Mouse (Mus musculus): ENCODE results near the gene Pip4k2b.
"Not testable (repeated sequence)": the region's sequence is repeated elsewhere in the genome, so short reads cannot be mapped to it uniquely, and the experiment has no call there.

Gene Pip4k2b

DNA sequence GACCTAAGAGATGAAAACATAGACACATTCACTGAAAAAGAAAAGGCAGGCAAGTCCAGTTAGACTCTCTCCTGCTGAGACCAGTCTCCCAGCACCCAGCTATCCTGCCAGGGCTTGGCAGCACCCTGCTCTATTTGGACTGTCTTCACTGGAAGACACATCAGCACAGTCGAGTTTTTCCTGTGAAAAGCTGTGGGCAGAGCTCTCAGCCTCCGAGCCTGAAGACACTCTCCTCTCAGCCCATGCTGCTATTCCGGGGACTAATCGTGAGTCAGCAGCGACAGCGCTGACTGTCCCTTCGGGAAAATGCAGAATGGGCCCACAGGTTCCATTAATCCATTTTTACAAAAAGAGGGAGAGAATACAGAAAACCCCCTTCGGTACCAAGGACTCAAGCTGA is 8.8 kb upstream of the Pip4k2b start:
- CTCF ChIA-PET: no interaction called here

DNA sequence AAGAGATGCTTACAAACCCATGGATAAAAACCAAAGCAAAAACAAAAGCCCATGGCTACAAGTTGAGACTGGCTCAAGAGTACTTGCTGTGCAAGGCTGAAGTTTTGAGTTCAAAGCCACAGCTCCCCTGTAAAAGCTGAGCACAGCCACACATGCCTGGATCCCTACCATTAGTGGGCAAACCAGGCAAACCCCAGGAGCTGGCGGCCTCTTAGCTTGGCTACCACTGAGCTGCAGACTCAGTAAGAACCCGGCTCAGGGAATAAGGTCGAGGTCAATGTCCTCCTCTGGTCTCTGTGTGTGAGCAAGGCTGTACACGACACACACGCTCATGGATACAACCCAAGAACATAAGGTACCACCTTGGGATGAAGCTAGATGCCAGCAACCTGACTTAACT is 4.0 kb upstream of the Pip4k2b start:
- CTCF ChIA-PET: no interaction called here

DNA sequence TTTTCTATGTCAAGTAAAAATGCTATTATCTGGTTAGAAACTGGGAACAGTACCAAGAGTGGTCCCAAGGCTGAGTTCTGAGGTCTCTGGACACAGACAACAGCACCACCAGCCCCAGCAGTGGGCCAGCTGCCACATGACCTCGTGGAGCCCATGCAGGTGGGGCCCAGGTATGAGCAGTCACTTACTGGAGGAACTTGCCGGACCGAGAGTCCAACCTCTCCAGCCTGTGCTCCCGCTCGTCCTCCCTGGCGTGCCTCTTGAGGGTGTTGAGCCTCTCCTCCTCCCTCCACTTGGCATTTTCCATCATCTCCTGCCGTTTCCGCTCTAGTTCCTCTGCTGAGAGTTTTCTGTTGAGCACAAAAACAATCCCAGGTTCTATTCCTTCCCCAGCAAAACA is 3.3 kb upstream of the Pip4k2b start:
- CTCF ChIA-PET: no interaction called here

DNA sequence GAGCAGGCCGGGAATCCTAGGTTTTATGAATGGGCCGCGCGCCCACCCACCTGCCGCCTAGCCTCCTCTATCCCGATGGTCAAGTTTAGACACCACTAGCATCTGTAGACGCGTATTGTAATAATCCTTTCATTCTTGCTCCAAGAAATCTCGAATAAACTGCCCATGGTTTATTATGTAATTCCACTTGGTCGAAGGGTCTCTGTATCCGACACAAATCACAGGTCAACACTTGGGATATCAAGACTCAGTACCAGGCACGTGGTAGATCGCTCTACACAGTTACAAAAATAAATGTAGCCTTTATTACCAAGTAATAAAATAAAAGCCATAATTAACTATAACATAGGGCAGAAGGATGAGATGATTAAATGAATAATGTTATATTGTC is 822 bp upstream of the Pip4k2b start:
- CTCF ChIA-PET: no interaction called here

DNA sequence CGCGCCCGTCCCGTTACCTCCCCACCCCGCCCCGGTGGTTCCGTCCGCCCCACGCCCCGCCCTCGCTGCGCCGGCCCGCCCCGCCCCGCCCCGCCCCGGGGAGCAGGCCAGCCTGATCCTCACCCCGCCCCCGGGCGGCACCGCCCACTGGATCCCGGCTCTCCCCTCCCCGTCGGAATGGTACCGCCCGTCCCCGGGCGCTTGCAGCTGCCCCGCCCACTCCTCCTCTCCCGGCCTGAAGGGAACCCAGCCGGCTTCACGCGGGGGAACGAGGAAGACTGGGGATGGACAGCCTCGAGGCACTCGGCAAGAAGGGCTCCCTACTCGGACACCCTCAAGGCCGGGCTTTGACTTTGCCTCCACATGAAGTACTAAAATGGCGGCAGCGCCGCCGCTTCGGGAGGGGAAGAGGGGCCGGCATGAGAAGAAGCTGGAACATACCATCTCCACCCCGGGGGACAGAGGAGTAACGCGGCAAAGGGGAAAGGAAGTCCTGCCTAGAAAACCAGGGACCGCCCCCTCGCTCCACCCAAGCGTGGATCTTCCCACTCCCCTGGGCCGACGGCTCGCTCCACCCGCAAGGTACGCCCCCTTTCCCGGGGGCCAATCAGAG is 320 bp upstream of the Pip4k2b start:
- CTCF ChIA-PET: no interaction called here

DNA sequence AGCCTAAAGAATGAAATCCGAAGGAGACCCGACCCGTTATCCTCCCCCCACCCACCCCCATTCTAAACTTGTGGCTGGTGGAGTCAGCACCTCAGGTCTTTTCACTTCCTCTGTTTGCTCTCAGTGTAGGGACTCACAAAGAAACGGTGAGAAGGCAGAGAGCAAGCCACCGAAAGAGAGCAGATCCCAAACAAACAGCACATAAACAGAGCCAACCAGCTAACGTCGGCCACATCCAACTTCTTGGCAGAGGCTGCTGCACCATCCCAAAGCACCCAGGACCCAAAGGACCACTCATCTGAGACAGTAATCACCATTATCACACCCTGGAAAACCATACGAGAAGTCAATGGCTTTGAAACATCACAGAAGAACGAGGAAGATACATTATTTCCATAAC is 1.1 kb downstream of the Pip4k2b start:
- CTCF ChIA-PET: no interaction called here

DNA sequence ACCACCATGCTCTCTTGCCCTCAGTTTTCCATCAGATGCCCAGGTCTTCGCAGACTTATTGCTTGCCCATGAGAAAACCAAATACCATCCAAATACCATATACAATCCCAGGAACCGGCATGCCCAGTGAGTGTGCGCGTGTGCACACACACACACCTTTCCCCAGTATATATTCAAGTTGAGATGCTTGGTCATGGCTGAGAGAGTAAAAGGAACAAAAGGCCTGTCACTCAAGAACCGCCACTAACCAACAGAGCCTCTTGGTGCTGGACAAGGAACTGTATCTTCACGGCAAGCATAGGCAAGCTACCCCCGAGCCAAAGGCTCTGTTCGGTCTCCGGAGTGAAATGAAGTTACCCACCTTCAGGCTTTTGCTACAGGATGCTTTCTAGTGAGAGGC is 1.9 kb downstream of the Pip4k2b start:
- CTCF ChIA-PET: no interaction called here

DNA sequence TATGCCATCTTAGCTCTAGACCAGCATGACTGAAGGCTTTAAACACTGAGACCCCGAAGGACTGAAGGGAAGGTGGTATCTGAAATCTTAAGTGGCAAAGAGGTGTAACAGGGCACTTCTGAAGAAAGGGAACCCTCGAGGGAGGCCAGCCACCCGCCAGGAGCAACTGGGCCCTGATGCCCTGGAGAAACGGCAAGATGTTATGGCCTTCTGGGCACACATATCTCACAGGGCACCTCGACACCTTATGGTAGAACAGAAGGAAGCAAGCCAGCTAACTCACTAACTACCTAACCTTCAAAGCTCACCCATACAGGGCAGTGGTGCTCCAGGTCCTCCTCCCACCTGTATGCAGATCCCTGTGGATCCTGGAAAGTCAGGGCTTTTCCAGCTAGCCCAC is 2.3 kb downstream of the Pip4k2b start:
- CTCF ChIA-PET: interaction anchor here (0.6 kb wide), 1 partner anchor 939 kb away, joined by 3 read pairs; no protein-coding TSS in a partner anchor

DNA sequence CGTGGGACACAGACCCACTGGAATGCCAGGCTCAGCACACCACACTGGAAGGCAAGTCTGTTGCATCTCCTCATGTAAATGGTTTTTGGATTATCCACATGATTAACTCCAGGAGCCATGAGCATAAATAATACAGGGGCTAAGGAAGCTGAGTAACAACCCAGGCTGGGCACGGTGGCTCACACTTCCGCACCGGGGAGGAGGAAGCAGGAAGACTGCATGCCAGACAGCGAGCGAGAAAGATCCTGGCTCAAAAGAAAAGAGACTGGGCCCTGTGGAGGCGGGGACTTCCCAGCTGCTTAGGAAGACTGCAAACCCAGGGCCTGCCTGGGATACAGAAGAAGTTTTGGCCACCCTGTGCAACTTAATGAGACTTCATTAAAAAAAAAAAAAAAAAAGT is 4.3 kb downstream of the Pip4k2b start:
- CTCF ChIA-PET: no interaction called here

DNA sequence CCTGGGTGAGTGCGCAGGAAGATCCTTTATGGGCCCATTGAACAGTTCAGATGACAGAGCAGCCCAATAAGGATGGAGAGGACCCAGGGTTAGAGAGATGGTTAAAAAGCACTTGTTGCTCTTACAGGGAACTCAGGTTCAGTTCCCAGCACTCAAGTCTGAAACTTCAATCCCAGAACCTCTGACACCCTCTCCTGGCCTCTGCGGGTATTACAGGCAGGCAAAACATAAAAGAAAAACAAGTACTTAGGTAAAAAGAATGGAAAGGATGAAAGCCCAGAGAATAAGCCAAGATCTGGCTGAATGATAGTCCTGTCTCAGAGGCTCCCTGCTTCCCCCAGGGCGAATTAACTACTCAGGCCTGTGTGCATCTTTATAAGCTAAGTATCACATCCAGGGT is 5.3 kb downstream of the Pip4k2b start:
- CTCF ChIA-PET: no interaction called here

DNA sequence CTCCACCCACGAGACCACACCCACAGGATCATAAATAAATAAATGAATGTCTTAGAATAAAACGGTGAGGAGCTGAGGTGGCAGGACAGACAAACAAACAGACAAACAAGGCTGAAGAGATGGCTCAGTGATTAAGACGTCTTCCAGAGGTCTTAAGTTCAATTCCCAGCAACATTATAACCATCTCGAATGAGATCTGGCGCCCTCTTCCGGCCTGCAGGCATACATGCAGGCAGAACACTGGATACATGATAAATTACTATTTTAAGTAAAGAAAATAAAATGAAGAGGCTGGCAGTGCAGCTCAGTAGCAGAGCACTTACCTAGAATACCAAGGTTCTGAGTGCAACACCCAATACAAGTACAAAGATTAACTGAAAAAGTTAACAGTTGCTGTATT is 5.8 kb downstream of the Pip4k2b start:
- CTCF ChIA-PET: no interaction called here

DNA sequence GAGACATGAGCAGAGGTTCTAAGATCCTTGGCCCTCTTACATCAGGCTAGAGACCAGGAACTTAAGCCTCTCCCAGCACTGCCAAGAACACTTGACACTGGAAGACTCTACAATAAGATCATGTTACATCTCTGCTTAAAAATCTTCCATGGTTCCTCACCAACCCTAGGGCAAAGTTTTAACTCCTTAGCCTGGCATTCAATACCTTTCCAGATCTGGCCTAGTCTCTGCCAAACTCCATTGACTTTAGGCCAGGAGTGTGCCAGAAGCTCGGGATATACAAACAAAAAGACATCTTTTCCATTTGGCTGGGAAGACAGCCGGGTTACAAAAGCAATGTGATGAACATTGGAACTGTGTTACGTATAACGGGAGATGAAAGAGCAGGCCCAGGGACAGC is 6.9 kb downstream of the Pip4k2b start:
- CTCF ChIA-PET: interaction anchor here (0.6 kb wide), 1 partner anchor 22 kb away, joined by 5 read pairs; no protein-coding TSS in a partner anchor

DNA sequence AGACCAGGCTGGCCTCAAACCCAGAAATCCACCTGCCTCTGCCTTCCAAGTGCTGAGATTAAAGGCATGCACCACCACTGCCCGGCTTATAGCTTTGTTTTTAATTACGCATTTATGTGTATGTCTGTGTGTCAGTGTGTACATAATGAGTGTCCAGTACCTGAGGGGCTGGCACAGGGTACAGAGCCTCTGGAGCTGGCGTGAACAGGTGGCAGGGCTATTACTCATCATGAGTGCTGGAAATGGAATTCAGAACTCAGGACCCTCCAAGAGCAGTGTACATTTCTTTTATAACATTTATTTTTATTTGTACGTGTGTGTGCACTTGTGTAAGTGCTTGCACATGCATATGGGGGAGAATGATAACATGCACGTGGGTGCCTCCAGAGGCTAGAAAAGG is 7.9 kb downstream of the Pip4k2b start:
- CTCF ChIA-PET: no interaction called here

DNA sequence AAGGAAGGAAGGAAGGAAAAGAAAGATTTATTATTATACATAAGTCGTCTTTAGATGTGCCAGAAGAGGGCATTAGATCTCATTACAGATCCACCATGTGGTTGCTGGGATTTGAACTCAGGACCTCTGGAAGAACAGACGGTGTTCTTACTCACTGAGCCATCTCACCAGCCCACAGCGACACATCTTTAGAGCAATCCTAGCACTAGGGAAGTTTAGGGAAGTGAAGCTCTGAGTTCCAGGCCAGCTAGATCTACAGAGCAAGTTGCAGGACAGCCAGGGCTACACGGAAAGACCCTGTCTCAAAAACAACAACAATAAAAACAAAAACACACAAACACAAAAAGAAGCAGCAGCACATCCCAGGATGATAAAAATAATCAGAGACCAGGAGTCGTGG is 9.7 kb downstream of the Pip4k2b start:
- CTCF ChIA-PET: not testable (repeated sequence)

DNA sequence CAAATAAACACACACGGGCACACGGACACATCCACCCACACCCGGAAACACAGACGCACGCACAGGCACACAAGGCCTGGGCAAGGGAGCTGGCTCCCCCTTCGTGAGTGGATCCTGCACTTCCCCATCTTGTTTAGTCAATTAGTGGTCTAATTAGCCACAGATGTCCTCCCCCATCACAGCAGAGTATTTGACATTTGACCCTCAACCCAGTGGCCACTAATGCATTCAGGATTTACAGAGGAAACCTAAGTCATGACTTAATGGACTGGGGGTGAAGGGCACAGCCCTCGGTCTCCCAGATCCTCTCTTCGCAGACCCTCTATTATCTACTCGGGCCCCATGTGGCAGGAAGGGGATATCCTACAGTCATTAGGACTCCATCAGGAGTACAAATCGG is 10.8 kb downstream of the Pip4k2b start:
- CTCF ChIA-PET: interaction anchor here (0.7 kb wide), 1 partner anchor 58 kb away, joined by 4 read pairs; no protein-coding TSS in a partner anchor

DNA sequence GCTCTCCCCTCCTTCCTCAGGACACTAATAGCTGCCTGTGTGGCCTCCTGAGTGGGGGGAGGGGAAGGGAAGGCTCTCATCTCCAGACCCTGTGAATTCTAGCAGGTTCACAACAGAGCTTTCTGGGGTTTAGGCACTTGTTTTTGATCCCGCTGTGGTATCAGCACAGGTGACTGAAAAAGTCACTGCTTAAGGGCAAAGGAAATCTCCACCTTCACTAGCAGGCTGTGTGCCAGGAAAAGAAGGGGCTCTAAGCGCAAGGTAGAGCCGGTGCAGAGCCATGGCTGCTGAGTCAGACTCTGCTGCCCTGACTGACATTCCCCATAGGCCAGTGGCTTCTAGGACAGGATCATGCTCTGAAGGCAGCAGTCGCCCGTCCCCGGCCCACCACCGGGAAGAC is 15.8 kb downstream of the Pip4k2b start:
- CTCF ChIA-PET: no interaction called here

DNA sequence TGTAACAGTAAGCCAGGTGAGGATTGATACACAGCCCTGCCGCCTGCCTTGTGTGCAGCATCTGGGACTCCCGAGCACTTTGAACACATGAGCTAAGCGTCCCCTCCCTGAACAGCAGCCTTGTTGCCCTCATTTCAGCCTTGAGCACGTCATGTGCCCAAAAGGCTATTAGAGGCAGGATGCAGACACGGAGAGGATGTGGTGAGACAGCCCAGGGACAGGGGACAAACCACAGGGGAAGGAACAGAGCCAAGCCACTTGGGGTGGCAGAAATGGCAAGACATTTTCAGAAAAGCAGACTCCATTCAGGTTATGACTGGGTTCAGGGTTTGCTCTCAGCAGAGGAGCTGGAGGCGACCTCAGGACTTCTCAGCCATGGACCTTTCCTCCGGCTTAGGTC is 16.2 kb downstream of the Pip4k2b start:
- CTCF ChIA-PET: no interaction called here

DNA sequence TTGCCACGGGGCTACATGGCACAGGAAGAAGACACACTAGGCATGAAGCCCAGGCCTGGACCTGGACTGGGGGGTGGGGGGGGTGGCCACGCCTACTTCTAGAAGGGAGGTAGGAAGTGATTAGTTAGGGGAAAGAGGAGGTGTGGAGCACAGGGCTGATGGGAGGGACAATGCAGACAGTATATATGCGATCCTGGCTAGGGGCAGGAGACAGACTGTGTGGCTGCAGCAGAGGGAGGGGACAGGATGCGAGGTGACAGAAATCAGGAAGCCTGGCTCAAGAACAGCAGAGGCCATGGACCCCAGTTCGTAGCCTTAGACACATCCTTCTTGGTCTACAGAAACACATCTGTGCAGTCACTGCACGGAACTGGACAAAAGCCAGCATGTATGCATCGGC is 20.8 kb downstream of the Pip4k2b start:
- CTCF ChIA-PET: no interaction called here

DNA sequence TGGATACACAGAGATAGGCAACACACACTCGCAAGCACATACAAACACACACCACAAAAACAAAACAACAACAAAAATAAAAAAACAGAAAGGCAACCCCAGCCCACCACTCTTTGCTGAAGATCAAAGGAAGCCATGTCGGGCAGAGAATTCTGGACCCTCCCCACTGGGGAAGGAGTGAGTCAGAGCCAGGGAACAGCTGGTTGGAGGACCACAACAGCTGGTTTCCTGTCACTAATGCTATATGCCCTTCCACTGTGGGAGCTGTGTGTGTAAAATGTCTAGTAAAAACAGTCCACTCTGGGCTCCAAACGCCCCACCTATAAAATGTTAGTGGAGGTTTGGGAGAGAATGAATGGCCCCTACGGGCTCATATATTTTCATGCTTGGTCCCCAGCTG is 23.2 kb downstream of the Pip4k2b start:
- CTCF ChIA-PET: no interaction called here

DNA sequence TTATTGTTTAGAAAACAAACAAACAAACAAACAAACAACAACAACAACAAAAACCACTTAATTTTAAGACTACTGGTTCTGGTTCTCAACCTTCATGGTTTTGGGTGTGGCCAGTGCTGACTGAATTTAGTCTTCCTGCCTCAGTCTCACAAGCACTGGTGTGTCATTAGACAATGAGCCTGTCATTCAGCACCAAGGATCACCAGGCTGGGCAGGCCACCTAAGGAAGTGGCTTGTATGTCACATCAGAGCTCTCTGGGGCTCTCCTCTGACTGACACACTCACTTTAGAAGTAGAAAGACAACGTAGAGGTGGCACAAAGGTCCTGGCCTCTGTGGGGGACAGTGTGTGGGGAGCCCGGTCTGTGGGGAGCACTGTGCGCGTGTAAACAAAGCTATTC is 25.5 kb downstream of the Pip4k2b start:
- CTCF ChIA-PET: no interaction called here

DNA sequence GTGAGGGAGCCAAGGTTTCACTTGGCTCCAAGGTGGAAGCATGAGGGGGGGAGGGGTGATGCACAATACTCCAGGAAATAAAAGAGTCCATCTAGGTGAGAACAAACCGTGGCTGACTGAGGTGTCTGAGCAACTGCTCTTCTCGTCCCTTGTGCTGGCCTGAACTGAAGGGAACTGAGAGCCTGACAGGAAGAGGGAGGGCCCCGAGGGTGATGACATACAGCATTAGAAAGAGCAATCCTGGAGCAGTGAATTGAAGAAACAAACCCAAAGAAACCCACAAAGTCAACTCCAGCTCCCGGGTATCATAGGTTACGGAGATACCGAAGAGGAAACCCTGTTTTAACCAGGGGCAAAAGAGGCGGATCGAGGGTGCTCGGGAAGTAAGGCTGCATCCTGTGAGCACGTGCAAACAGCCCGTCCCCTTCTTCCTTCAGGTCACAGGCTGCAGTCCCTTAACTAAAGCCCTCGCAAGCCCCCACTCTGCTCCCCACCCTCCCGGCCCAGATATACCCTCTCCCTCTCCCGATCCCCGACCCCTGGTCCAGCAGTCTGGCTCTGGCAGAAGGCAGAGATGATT is 26.1 kb downstream of the Pip4k2b start:
- CTCF ChIA-PET: no interaction called here

DNA sequence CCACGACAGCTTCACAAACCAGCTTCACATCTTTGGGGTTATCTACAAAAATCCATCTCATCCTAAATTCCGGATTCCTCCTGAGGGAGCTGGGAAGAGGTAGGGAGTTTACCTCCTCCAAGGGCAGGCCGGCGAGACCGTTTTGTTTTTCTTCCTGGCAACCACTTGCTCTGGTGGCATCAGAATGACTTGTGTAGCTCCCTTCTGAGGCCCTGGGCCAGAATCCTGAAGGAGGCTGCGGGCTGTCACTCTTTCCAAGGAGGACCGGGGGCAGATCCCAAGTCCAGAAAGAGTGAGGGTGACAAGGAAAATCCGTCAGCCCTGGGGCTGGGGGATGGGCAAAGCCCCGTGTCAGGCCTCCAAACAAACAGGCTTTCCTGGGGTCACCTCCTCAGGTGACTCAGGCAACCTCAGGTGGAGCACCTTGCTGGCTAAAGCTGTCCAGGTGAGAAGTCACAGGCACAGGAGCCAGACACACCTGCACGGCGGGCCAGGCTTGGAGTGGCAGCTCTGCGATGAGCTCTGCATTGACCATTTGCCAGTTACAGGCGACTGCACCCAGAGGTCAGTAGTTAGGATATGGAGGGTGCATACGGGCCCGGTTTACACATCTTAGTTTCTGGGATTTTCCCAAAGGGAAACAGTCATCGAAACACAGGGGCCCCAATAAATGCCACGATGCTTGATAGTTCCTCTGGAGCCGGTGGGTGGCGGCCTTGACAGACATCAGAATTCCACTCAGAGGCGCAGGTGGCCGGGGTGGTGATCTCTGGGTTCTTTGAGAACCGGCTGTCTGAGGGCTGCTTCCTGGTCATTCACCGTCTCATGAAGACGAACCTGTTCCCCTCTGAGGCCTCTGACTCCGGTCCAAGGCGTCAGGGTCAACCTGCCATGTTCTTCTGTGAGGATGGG is 26.9 kb downstream of the Pip4k2b start:
- CTCF ChIA-PET: interaction anchor here (0.8 kb wide), 1 partner anchor 9 kb away, joined by 3 read pairs; no protein-coding TSS in a partner anchor

DNA sequence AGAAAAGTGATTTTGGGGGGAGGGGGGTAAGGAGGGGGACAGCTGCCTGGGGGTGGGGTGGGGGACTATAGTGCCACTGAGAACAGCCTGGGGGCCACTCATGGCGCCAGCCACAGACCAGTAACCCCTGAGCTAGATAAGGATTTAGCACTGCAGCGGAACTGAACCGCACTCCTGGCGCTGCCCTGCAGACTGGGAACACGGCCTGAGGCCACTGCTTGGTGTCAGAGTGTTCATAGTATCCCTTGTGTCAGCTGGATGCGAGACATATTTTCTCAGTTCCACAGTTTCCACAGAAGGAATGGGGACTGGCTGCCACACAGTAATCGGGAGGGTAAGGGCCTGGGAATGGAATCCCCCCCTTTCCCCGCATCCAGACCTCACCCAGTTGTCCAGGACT is 28.5 kb downstream of the Pip4k2b start:
- CTCF ChIA-PET: no interaction called here

Data from spleen, embryonic (tissue).